Mouse (Mus musculus) gastrocnemius, postnatal 14 days (tissue): ENCODE measurements at regions not wholly inside any gene's neighbourhood (a gene's known extent, or its start where the extent isn't known, plus 50 kb on each side); places are given as distances from the start of the nearest gene placed in this dataset.

Experiments used
- DNase-seq: peaks from one replicate; pipeline ENCODE4 v3.0.0; 2021; ENCODE audit warnings: mixed read lengths
- intact Hi-C: fragments of 180-260 bp; cut with DNase I; formaldehyde crosslinking; loops from one replicate; pipeline ENCODE4 v1.15.1; 2025; ENCODE audit warnings: low total_unique reads

DNA sequence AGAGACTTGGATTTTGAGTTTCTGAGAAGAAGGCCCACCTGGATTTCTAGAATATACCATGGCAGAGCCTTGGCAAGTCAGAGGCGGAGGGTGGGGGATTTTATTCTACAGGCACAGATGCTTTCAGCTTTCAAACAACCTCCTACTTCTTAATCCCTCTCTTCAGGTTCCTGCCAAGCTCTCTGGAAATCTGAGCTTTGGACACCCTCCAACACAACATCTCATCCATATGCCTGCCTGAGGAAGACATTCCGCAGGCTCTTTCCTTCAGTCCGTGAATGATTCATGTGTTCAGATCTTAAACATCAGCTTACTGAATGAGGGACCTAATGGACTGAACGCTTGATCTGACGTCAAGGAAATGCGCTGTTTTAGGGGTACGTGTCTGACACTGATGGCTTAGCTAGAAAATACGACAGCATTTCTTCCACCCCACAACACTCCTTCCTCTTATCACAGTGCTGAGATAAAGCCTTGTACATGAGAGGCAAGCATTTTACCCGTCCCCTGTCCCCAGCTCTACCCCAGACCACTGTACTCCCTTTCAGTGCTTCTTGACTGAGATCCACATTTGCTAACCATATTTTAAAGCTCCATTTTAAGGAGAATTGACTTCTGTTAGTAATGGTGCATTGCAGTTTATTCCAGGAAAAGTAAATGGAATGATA is 97.0 kb upstream of the Galnt5 start:
- intact Hi-C loops = no loop called here
- DNase-seq = no peak

DNA sequence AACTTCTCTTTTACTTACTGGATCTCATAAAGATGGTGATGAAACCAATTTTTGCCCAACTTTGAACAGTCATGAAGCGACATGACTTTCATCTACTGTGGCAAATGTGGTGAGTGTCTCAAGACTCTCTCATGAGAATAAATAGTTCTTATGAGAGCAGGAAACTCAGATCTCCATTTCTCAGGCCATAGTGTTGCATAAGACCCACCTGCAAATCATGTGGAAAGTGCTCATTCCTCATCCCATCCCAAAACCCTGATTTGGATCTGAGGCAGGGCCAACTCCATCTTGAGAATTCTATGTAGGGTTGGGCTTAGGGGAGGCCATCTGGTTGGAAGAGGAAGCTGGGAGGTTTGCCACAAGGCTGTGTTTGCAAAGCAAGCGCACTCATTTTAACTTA is 92.5 kb upstream of the Galnt5 start:
- no peak for DNase-seq
- intact Hi-C loops = no loop called here

DNA sequence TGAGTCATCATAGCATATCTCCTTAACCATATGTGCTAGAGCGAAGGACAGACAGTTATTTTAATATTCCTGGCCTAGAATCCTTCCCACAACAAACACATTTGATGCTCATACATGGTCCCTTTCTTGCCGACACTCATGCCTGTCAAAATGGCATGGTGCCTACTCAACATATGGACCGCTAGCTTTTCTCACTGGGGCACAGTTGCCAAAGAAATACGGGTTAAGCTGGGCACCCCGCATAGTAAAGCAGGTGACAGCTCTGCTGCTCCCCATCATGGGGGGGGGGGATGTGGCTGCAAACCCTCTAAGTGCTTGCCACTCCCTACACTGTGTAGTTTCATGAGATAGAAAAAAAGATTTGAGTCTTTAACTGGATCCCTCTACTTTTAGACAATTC is 90.7 kb upstream of the Galnt5 start:
- intact Hi-C loops = no loop called here
- no peak for DNase-seq

DNA sequence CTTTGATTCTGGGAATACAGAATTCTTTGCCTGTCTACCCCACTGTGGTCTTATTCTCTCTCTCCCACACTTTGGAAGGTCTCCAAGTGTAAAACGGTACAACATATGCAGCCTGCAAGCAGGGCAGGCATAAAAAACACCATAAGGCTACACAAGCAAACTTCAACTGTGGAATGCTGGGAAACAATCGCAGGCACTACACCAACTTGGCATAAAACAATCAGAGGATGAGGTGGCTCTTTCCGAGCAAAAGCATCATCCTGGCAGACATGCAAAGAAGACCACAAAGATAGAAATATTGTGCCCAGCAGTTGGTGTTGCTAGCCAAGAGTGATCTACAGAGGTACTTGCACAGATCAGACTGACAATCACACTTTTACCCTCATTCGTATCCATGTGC is 88.0 kb upstream of the Galnt5 start:
- intact Hi-C loops = no loop called here
- no peak for DNase-seq

DNA sequence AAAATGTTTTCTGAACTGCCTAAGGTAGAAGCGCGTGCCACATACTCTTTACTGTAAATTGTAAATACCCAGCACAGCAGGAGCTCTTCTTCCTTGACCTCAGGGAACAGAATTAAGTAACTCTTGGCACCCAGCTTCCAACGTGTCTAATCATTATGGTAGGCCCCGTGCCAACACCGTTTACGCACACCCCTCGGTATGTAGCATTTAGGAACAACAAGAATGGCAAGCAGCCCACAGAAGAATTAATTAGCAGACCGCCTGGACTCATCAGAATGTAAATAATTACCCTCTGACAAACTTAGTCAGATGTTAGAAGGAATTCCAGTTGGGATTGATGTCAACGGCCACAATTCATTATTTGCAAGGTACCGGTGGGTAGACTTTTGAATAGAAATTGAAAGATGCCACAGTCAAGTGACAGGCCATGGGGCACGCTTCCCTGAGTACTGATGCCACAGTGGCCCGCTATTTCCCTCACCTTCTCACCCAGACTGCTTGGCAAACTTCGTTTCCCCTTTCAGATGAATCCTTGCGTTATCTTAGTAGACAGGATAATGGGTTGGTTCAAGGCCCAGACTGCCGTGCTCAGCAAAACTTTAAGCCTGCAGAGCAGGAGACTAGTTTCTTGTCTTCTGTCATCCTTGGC is 81.2 kb upstream of the Galnt5 start:
- no peak for DNase-seq
- intact Hi-C loops = loop anchor here (5.0 kb wide), 1 partner anchor 1804 kb away; no protein-coding TSS in a partner anchor

DNA sequence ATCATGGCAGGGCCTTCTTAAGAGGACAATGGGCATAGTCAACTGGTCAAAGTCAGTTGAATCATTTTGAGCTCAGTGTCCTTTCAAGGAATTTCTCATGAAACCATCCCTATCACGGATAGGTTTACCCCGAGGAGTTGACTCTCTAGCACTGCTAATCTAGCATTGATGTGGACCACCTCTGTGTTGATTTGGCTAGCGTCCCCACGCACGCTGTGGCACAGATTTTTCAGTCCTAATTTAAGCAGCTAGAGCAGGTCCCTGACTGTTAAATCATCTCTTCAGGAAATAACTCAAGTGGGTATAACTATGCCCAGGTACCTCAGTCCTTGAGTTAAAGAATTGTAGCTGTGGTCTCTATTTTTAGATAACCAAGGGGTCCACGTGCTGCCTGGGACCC is 80.0 kb upstream of the Galnt5 start:
- intact Hi-C loops = loop anchor here (5.0 kb wide), 1 partner anchor 1805 kb away; no protein-coding TSS in a partner anchor
- DNase-seq = no peak

DNA sequence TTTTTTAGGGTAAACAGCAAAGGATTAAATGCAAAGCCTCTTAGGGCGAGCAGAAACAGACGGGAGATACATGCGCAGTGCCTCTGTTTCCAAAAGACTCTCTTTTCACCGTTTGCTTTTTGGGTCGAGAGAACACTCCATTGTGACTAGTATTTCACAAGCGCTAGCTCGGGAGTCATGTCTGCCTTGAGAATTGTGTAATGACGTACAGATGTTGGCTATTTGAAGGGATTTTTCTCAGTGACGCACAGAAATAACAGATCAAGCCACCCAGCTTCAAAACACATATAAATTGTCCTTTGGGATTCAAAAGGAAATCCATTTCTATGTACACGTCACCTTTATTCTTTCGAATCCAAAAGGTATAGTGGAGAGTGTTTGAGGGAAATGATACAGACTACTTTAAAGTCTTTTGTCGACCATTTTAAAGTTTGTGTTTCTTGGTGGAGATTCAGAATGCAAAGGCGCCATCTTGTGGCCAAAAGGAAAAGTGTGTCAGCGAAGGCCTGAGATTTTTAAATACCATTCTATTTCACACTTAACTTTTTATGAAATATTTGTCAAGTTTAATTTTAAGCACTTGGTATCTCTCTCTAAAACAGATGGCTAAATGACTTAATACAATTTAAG is 78.5 kb upstream of the Galnt5 start:
- intact Hi-C loops = loop anchor here (5.0 kb wide), 1 partner anchor 1807 kb away; no protein-coding TSS in a partner anchor
- peak; percentile 12 for DNase-seq

- no peak for DNase-seq
- intact Hi-C loops = no loop called here
These were observed 63.4 kb upstream of the Galnt5 start for GRCm38 (mm10) chr2:57934062-57934822.
